In genomic region chr7:81398957-81399356, GRCm38 (mm10) we compare ENCODE assay signal across 9 mouse cellular contexts. TPM values are rescaled to one million over a fixed set of nuclear protein-coding genes. Genes with fewer than 3 reads are reported as not detected.
A peak's percentile ranks its signal among the peaks of the same experiment; 100 is the strongest.
DNase-seq lines count a peak whose midpoint lies in the region; ATAC-seq and TF ChIP-seq lines count a peak whose summit lies in the region.
"Had no signal": no experiment of that assay in that cellular context is flagged by ENCODE, and none has a peak within 500 bp of the region (broad histone marks: within the 10 kb centered on the region; RNA-seq: fewer than 3 reads in every experiment).

No protein-coding gene starts in this region.

- no peak overlapping the region for H3K9ac ChIP-seq in kidney, postnatal 0 days (ENCODE audit: low read depth, low read length)
- H3K9ac ChIP-seq in kidney, embryonic 14.5 days (ENCODE audit: low read depth, low read length) = no peak overlapping the region

- peak; percentile 63 for TF ChIP-seq CTCF in kidney, postnatal 0 days (IDR thresholded peaks at IDR 0.05; ENCODE audit: low read depth)

- H3K9me3 ChIP-seq in kidney, postnatal 0 days (replicated peaks; ENCODE audit: low read length) = no peaks in the 10 kb centered on the region
- H3K9me3 ChIP-seq in kidney, embryonic 14.5 days (ENCODE audit: control insufficient read depth, low read length) = no peaks in the 10 kb centered on the region
- no peaks in the 10 kb centered on the region for H3K9me3 ChIP-seq in limb, embryonic 10.5 days (replicated peaks)
- H3K9me3 ChIP-seq: megakaryocyte, embryonic 14.5 days had no signal

- ATAC-seq in kidney, postnatal 0 days (replicated peaks; ENCODE audit: low FRiP score, low read depth) = no peak
- no peak for ATAC-seq in kidney, embryonic 14.5 days (ENCODE audit: low FRiP score, low TSS enrichment)

- no peak overlapping the region for H3K4me2 ChIP-seq in kidney, postnatal 0 days (ENCODE audit: low read length)
- H3K4me2 ChIP-seq in kidney, embryonic 14.5 days (replicated peaks; ENCODE audit: low read depth, low read length) = no peak overlapping the region

- WGBS in kidney, postnatal 0 days = 42% methylated on average over 2 of the region's 2 CpGs
- 54% methylated on average over 2 of the region's 2 CpGs for WGBS in kidney, embryonic 14.5 days
- 55% methylated on average over 2 of the region's 2 CpGs for WGBS in limb, embryonic 10.5 days

- peak; percentile 8 to 9 for DNase-seq in adrenal gland, postnatal 36 days
- no peak for DNase-seq in adrenal gland, adult 2 months
- peak; percentile 23 for DNase-seq in kidney, postnatal 0 days (ENCODE audit: low spot score)
- peak; percentile 25 for DNase-seq in thymus, postnatal 4 days
- DNase-seq in thymus, postnatal 14 days = no peak
- no peak for DNase-seq in limb, embryonic 10.5 days (ENCODE audit: low spot score)
- no peak for DNase-seq in gastrocnemius, adult 8-10 months (ENCODE audit: low spot score in 2 of 2)

- H3K27me3 ChIP-seq in kidney, postnatal 0 days (ENCODE audit: insufficient read depth, low read length) = no peaks in the 10 kb centered on the region
- no peaks in the 10 kb centered on the region for H3K27me3 ChIP-seq in kidney, embryonic 14.5 days (ENCODE audit: control insufficient read depth, insufficient read depth, low read length)
- no peaks in the 10 kb centered on the region for H3K27me3 ChIP-seq in limb, embryonic 10.5 days (ENCODE audit: low read depth, poor library complexity, severe bottlenecking)

- no peaks in the 10 kb centered on the region for H3K4me1 ChIP-seq in kidney, postnatal 0 days (replicated peaks; ENCODE audit: insufficient read depth, low read length)
- H3K4me1 ChIP-seq in kidney, embryonic 14.5 days (ENCODE audit: control insufficient read depth, insufficient read depth, low read length) = no peaks in the 10 kb centered on the region
- no peaks in the 10 kb centered on the region for H3K4me1 ChIP-seq in limb, embryonic 10.5 days
- H3K4me1 ChIP-seq: megakaryocyte, embryonic 14.5 days had no signal

- H3K27ac ChIP-seq in kidney, postnatal 0 days = no peak overlapping the region
- no peak overlapping the region for H3K27ac ChIP-seq in kidney, embryonic 14.5 days (ENCODE audit: low read depth, low read length)
- H3K27ac ChIP-seq in limb, embryonic 10.5 days = no peak overlapping the region

- H3K36me3 ChIP-seq in kidney, postnatal 0 days (ENCODE audit: insufficient read depth, low read length) = no peaks in the 10 kb centered on the region
- H3K36me3 ChIP-seq in kidney, embryonic 14.5 days (ENCODE audit: control insufficient read depth, insufficient read depth, low read length) = no peaks in the 10 kb centered on the region
- no peaks in the 10 kb centered on the region for H3K36me3 ChIP-seq in limb, embryonic 10.5 days

- H3K4me3 ChIP-seq in kidney, postnatal 0 days (replicated peaks; ENCODE audit: low read depth, low read length) = no peak overlapping the region
- no peak overlapping the region for H3K4me3 ChIP-seq in kidney, embryonic 14.5 days (ENCODE audit: low read length)
- no peak overlapping the region for H3K4me3 ChIP-seq in limb, embryonic 10.5 days
- H3K4me3 ChIP-seq: megakaryocyte, embryonic 14.5 days had no signal

RNA-seq across cellular contexts. Expression of gene Rps17, which starts 53.9 kb away (rescaled TPM):
- total RNA-seq in adrenal gland, postnatal 36 days (2021) = 1,000 to 10,000 TPM; 1,209 to 1,218 TPM
- 1,000 to 10,000 TPM in 1 of 2 experiments, 100 to 1,000 TPM in 1; 944 to 1,235 TPM for total RNA-seq in adrenal gland, adult 2 months (2021)
- polyA plus RNA-seq in adrenal gland, adult 2 months (2012; rRNA removed) = 351 and 362 TPM in 2 replicates
- 1,280 and 1,501 TPM in 2 replicates for polyA plus RNA-seq in kidney, postnatal 0 days (2015; fragmentation: Nextera tagmentation; extraction: Ambion mirVana)
- polyA plus RNA-seq in kidney, embryonic 14.5 days (2014; fragmentation: Nextera tagmentation; extraction: Ambion mirVana) = 1,503 and 2,103 TPM in 2 replicates
- polyA plus RNA-seq in limb, embryonic 10.5 days (2016; fragmentation: Nextera tagmentation; extraction: Ambion mirVana) = 1,200 and 1,332 TPM in 2 replicates
- total RNA-seq in gastrocnemius, adult 8-10 months (2022) = 100 to 1,000 TPM; 756 to 885 (median 813) TPM

RNA-seq across cellular contexts. Expression of gene Cpeb1, which starts 56.3 kb away (rescaled TPM):
- total RNA-seq in adrenal gland, postnatal 36 days (2021) = 10 to 100 TPM; 17.8 to 37.6 TPM
- 10 to 100 TPM; 26.2 to 34.6 TPM for total RNA-seq in adrenal gland, adult 2 months (2021)
- 14.2 and 15.3 TPM in 2 replicates for polyA plus RNA-seq in adrenal gland, adult 2 months (2012; rRNA removed)
- 0.39 and 0.80 TPM in 2 replicates for polyA plus RNA-seq in kidney, postnatal 0 days (2015; fragmentation: Nextera tagmentation; extraction: Ambion mirVana)
- 0.64 and 1.6 TPM in 2 replicates for polyA plus RNA-seq in kidney, embryonic 14.5 days (2014; fragmentation: Nextera tagmentation; extraction: Ambion mirVana)
- polyA plus RNA-seq in limb, embryonic 10.5 days (2016; fragmentation: Nextera tagmentation; extraction: Ambion mirVana) = 0.08 TPM in 1 of 2 replicates, not detected in the other
- total RNA-seq in gastrocnemius, adult 8-10 months (2022) = 10 to 100 TPM; 23.0 to 55.5 (median 36.3) TPM

Comparison
In these comparisons a context has a peak if more than half of its experiments do, and no peak if none do; other contexts are left out.
1. DNase-seq: peak in adrenal gland, postnatal 36 days (2 of 2), kidney, postnatal 0 days (single experiment) and thymus, postnatal 4 days (single experiment); none in adrenal gland, adult 2 months (single experiment), thymus, postnatal 14 days (single experiment), limb, embryonic 10.5 days (single experiment) and gastrocnemius, adult 8-10 months (0 of 2).